Mouse (Mus musculus) gastrocnemius, adult 2 months (tissue): ENCODE measurements around the gene Asprv1. TPM values are rescaled to one million over a fixed set of nuclear protein-coding genes. Genes with fewer than 3 reads are reported as not detected.

Experiments
- DNase-seq: peaks from one replicate; pipeline ENCODE4 v3.0.0; 2022
- H3K27ac ChIP-seq: fragments of 200-600 bp; 2 replicates; pipeline ENCODE4 v1.8.1; 2022; ENCODE audit warnings: mild to moderate bottlenecking
- H3K4me3 ChIP-seq: fragments of 200-600 bp; 2 replicates; pipeline ENCODE4 v1.8.1; 2022; ENCODE audit warnings: mild to moderate bottlenecking, moderate library complexity
- CTCF ChIP-seq: fragments of 200-600 bp; IDR thresholded peaks from 2 replicates; pipeline ENCODE4 v1.8.1; 2022; ENCODE audit warnings: antibody characterized with exemption, mild to moderate bottlenecking, moderate library complexity
- intact Hi-C: fragments of 180-260 bp; cut with DNase I; formaldehyde crosslinking; loops from one replicate; pipeline ENCODE4 v1.15.1; 2025
- total RNA-seq, 2 experiments: library from RNA; stranded (reverse); gene quantifications; 2 replicates each; pipeline ENCODE4 v1.2.3; 2021

The Asprv1 gene
- total RNA-seq, 2 experiments from 2014 or later, result not detected

- H3K4me3 ChIP-seq, result no peak overlapping the region
- no peak for DNase-seq
- no peak for TF ChIP-seq CTCF
- no peak overlapping the region for H3K27ac ChIP-seq
- intact Hi-C loops, result loop anchor here (5.0 kb wide), 1 partner anchor 71 kb away; the partner anchor contains the start of gene Mxd1
These were observed 32.0 kb upstream of the Asprv1 start for GRCm38 (mm10) chr6:86595865-86596440.

GRCm38 (mm10) chr6:86598742-86599193 lies 29.2 kb upstream of the Asprv1 start:
- intact Hi-C loops, result loop anchor here (5.0 kb wide), 1 partner anchor 69 kb away; the partner anchor contains the start of gene Mxd1

DNA sequence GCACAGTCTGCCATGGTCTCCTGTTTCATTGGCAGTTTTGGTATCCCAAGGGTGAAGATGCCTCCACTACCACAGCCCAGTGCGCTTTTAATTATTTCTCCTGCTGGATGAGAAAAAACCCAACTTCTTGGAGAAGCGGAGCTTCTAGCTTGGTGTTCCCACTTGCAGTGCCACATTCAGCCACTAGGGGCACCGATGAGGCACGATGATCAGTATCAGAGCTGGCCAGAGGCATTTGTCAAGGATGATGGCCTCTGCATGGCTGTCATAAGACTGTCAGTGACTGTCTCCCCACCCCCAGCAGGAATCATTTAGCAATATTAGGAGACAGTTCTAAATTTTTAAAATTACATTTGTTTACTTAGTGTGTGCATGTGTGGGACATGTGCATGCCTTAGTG lies 28.8 kb upstream of the Asprv1 start:
- H3K27ac ChIP-seq, result no peak overlapping the region
- DNase-seq, result peak; percentile 86
- TF ChIP-seq CTCF, result peak; percentile 99
- H3K4me3 ChIP-seq, result no peak overlapping the region
- intact Hi-C loops, result loop anchor here (5.0 kb wide), 1 partner anchor 68 kb away; the partner anchor contains the start of gene Mxd1

More at GRCm38 (mm10) chr6:86598742-86599193, 29.2 kb upstream of the Asprv1 start:
- H3K4me3 ChIP-seq, result no peak overlapping the region
- no peak for DNase-seq
- no peak overlapping the region for H3K27ac ChIP-seq
- no peak for TF ChIP-seq CTCF

GRCm38 (mm10) chr6:86599951-86600414 lies 28.0 kb upstream of the Asprv1 start:
- intact Hi-C loops, result loop anchor here (5.0 kb wide), 1 partner anchor 67 kb away; the partner anchor contains the start of gene Mxd1
- H3K4me3 ChIP-seq, result no peak overlapping the region
- no peak for TF ChIP-seq CTCF
- peak overlapping the region; percentile 31; the same call in 1 of the 2 replicates for H3K27ac ChIP-seq
- peak; percentile 75 for DNase-seq

GRCm38 (mm10) chr6:86605260-86605659 lies 22.7 kb upstream of the Asprv1 start:
- DNase-seq, result no peak
- intact Hi-C loops, result no loop called here
- Histone ChIP-seq H3K27ac (no peak overlapping the region), H3K4me3 (no peak overlapping the region)
- no peak for TF ChIP-seq CTCF

- no peak for DNase-seq
- no peak overlapping the region for H3K27ac ChIP-seq
- TF ChIP-seq CTCF, result no peak
- intact Hi-C loops, result no loop called here
- H3K4me3 ChIP-seq, result no peak overlapping the region
These were observed 21.7 kb upstream of the Asprv1 start for GRCm38 (mm10) chr6:86606289-86606688.

GRCm38 (mm10) chr6:86607471-86607870 lies 20.5 kb upstream of the Asprv1 start:
- H3K27ac ChIP-seq, result no peak overlapping the region
- no peak for TF ChIP-seq CTCF
- intact Hi-C loops, result no loop called here
- no peak for DNase-seq
- H3K4me3 ChIP-seq, result no peak overlapping the region

DNA sequence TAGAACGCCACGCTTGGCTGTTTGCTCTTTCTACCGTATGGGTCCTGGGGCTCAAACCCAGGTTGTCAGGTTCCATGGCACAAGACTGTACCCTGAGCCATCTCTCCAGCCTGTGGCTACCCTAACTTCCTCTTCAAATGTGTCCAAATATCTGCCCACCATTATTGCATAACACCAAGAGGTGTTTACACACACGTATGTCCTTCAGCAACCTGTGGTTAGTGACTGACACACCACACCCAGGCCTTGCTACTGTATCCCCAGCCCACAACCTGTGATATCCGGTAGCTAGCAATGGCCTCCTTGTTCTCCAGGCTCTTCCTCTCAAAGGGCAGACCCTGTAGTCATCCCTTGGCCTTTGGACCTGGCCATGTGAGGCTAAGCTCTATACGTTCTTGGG lies 18.7 kb upstream of the Asprv1 start:
- H3K4me3 ChIP-seq, result no peak overlapping the region
- no peak for TF ChIP-seq CTCF
- intact Hi-C loops, result no loop called here
- DNase-seq, result no peak
- H3K27ac ChIP-seq, result no peak overlapping the region

DNA sequence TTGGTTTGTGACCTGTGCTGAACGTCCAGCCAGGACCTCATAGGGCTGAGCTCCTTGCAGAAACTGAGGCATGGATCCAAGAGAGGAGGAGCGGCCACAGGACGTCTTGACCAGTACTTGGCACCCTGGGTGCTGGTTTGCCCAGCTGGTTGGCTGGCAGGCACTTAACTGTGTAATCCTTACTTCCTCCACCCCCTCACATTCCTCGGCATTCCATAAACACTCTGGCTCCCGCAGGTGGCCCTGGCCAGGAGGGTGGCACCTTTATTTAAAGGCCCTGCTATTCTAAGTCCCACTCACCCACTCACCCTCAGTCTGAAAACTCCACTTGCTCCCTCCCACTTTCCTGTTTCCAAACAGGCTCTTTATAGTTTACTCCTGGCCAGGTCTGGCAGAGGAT lies 17.2 kb upstream of the Asprv1 start:
- Histone ChIP-seq H3K27ac (peak overlapping the region; percentile 53), H3K4me3 (no peak overlapping the region)
- TF ChIP-seq CTCF, result no peak
- DNase-seq, result peak; percentile 70
- intact Hi-C loops, result no loop called here

GRCm38 (mm10) chr6:86615301-86615700 lies 12.7 kb upstream of the Asprv1 start:
- no peak overlapping the region for H3K27ac ChIP-seq
- no peak for TF ChIP-seq CTCF
- no peak for DNase-seq
- no peak overlapping the region for H3K4me3 ChIP-seq
- intact Hi-C loops, result no loop called here

DNA sequence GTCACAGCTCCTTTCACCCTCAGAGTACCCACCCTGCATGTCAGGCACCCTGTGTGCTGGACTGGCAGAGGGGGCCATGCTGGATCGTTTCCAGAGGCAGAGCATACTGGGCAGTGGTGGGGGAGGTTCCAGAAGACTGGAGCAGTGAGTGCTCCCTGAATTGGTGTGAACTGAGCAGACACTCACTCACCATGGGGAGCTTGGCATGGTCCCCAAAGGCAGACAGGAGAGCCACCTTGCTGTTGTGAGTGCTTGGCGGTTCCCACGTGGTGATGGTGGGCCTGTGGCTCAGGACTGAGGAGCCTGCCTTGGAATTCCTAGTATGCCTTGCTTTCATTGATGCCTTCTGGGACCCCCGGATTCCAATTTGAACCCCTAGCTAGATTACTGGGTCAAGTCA lies 4.8 kb upstream of the Asprv1 start:
- Histone ChIP-seq H3K27ac (no peak overlapping the region), H3K4me3 (no peak overlapping the region)
- intact Hi-C loops, result no loop called here
- no peak for TF ChIP-seq CTCF
- DNase-seq, result no peak

GRCm38 (mm10) chr6:86624074-86625030 lies 3.6 kb upstream of the Asprv1 start:
- Histone ChIP-seq H3K4me3 (no peak overlapping the region), H3K27ac (no peak overlapping the region)
- no peak for DNase-seq
- no peak for TF ChIP-seq CTCF
- intact Hi-C loops, result no loop called here

- TF ChIP-seq CTCF, result no peak
- Histone ChIP-seq H3K4me3 (no peak overlapping the region), H3K27ac (no peak overlapping the region)
- no peak for DNase-seq
- intact Hi-C loops, result no loop called here
These were observed 2.2 kb downstream of the Asprv1 start for GRCm38 (mm10) chr6:86630141-86630540.
